Mouse (Mus musculus) kidney, embryonic 14.5 days (tissue): Measurements from ENCODE around the gene Abhd5. TPM values are rescaled to one million over a fixed set of nuclear protein-coding genes. Genes with fewer than 3 reads are reported as not detected.

Source experiments
- ATAC-seq: fragments of 200-750 bp; cut with Nextera tagmentation; 2 replicates; pipeline ENCODE4 v1.8.0; 2017; ENCODE audit warnings: moderate number of reproducible peaks, mild to moderate bottlenecking, moderate TSS enrichment, moderate library complexity; ENCODE audit not compliant: low FRiP score, low TSS enrichment
- H3K27ac ChIP-seq: fragments of 300-500 bp; sonication (generic); 2 replicates; pipeline ENCODE4 v1.5.1; 2014; ENCODE audit warnings: low read depth, mild to moderate bottlenecking, low read length, moderate library complexity, mixed read lengths
- H3K27me3 ChIP-seq: fragments of 300-500 bp; sonication (generic); 2 replicates; pipeline ENCODE4 v1.6.1; 2014; ENCODE audit warnings: mild to moderate bottlenecking, low read length; ENCODE audit not compliant: control insufficient read depth, insufficient read depth
- H3K36me3 ChIP-seq: fragments of 300-500 bp; sonication (generic); 2 replicates; pipeline ENCODE4 v1.6.1; 2014; ENCODE audit warnings: low read length, mixed read lengths; ENCODE audit not compliant: control insufficient read depth, insufficient read depth
- H3K4me1 ChIP-seq: fragments of 300-500 bp; sonication (generic); 2 replicates; pipeline ENCODE4 v1.6.1; 2014; ENCODE audit warnings: low read length, mixed read lengths; ENCODE audit not compliant: control insufficient read depth, insufficient read depth
- H3K4me2 ChIP-seq: fragments of 300-500 bp; sonication (generic); replicated peaks from 2 replicates; pipeline ENCODE4 v1.6.1; 2014; ENCODE audit warnings: low read depth, mild to moderate bottlenecking, low read length
- H3K4me3 ChIP-seq: fragments of 300-500 bp; sonication (generic); 2 replicates; pipeline ENCODE4 v1.5.1; 2014; ENCODE audit warnings: mild to moderate bottlenecking, low read length
- H3K9ac ChIP-seq: fragments of 300-500 bp; sonication (generic); 2 replicates; pipeline ENCODE4 v1.6.1; 2014; ENCODE audit warnings: low read depth, mild to moderate bottlenecking, low read length, moderate library complexity
- H3K9me3 ChIP-seq: fragments of 300-500 bp; sonication (generic); 2 replicates; pipeline ENCODE4 v1.6.1; 2016; ENCODE audit warnings: low read length; ENCODE audit not compliant: control insufficient read depth
- WGBS: fragments of 180-500 bp; shearing (Covaris S2); extraction: QIAGEN DNeasy Blood & Tissue Kit; methylation state at CpG from one replicate; pipeline ENCODE4 v1.1.7; 2014; 5-methylcytosine and 5-hydroxymethylcytosine counted together
- polyA plus RNA-seq: library from polyadenylated mRNA; unstranded; fragments of >200 nt; fragmentation: Nextera tagmentation; extraction: Ambion mirVana; gene quantifications from 2 replicates; pipeline ENCODE4 v1.2.1, GENCODE M21; 2014

Gene Abhd5
- polyA plus RNA-seq, 1 experiment from 2014 or later: 25.0 TPM

- no peaks in the 10 kb centered on the region for H3K36me3 ChIP-seq
- H3K9me3 ChIP-seq: no peaks in the 10 kb centered on the region
- no peak overlapping the region for H3K4me3 ChIP-seq
- no peak overlapping the region for H3K9ac ChIP-seq
- no peak overlapping the region for H3K27ac ChIP-seq
- no peaks in the 10 kb centered on the region for H3K27me3 ChIP-seq
- H3K4me1 ChIP-seq: no peaks in the 10 kb centered on the region
- 63% methylated on average over 4 of the region's 4 CpGs for WGBS
- no peak for ATAC-seq
- no peak overlapping the region for H3K4me2 ChIP-seq
Observed at GRCm38 (mm10) chr9:122314942-122315341, 36.5 kb upstream of the Abhd5 start.

- WGBS: 66% methylated on average over 11 of the region's 11 CpGs
- Histone ChIP-seq H3K27ac (no peak overlapping the region), H3K9ac (no peak overlapping the region), H3K4me1 (no peaks in the 10 kb centered on the region), H3K4me3 (no peak overlapping the region), H3K27me3 (no peaks in the 10 kb centered on the region), H3K4me2 (no peak overlapping the region), H3K36me3 (no peaks in the 10 kb centered on the region), H3K9me3 (no peaks in the 10 kb centered on the region)
- ATAC-seq: no peak
Observed at GRCm38 (mm10) chr9:122315501-122315900, 35.9 kb upstream of the Abhd5 start.

GRCm38 (mm10) chr9:122316562-122316961 lies 34.8 kb upstream of the Abhd5 start:
- Histone ChIP-seq H3K27ac (no peak overlapping the region), H3K36me3 (no peaks in the 10 kb centered on the region), H3K4me2 (no peak overlapping the region), H3K9me3 (no peaks in the 10 kb centered on the region), H3K4me1 (no peaks in the 10 kb centered on the region), H3K9ac (no peak overlapping the region), H3K4me3 (no peak overlapping the region), H3K27me3 (no peaks in the 10 kb centered on the region)
- no peak for ATAC-seq
- 87% methylated on average over 7 of the region's 7 CpGs for WGBS

- Histone ChIP-seq H3K27ac (no peak overlapping the region), H3K4me1 (no peaks in the 10 kb centered on the region), H3K4me3 (no peak overlapping the region), H3K9me3 (no peaks in the 10 kb centered on the region), H3K27me3 (no peaks in the 10 kb centered on the region), H3K9ac (no peak overlapping the region), H3K36me3 (no peaks in the 10 kb centered on the region), H3K4me2 (no peak overlapping the region)
- 90% methylated on average over 4 of the region's 4 CpGs for WGBS
- ATAC-seq: no peak
Observed at GRCm38 (mm10) chr9:122320626-122321025, 30.8 kb upstream of the Abhd5 start.

- no peak overlapping the region for H3K4me3 ChIP-seq
- no peaks in the 10 kb centered on the region for H3K4me1 ChIP-seq
- H3K4me2 ChIP-seq: no peak overlapping the region
- 69% methylated on average over 3 of the region's 3 CpGs for WGBS
- no peaks in the 10 kb centered on the region for H3K36me3 ChIP-seq
- H3K27ac ChIP-seq: no peak overlapping the region
- H3K9me3 ChIP-seq: no peaks in the 10 kb centered on the region
- H3K9ac ChIP-seq: no peak overlapping the region
- ATAC-seq: no peak
- H3K27me3 ChIP-seq: no peaks in the 10 kb centered on the region
Observed at GRCm38 (mm10) chr9:122322356-122322755, 29.1 kb upstream of the Abhd5 start.

GRCm38 (mm10) chr9:122325996-122326395 lies 25.4 kb upstream of the Abhd5 start:
- Histone ChIP-seq H3K9me3 (no peaks in the 10 kb centered on the region), H3K4me3 (no peak overlapping the region), H3K27ac (no peak overlapping the region), H3K9ac (no peak overlapping the region), H3K4me2 (no peak overlapping the region), H3K4me1 (no peaks in the 10 kb centered on the region), H3K27me3 (no peaks in the 10 kb centered on the region), H3K36me3 (no peaks in the 10 kb centered on the region)
- 98% methylated on average over 1 of the region's 1 CpGs for WGBS
- ATAC-seq: no peak

- Histone ChIP-seq H3K27ac (no peak overlapping the region), H3K27me3 (no peaks in the 10 kb centered on the region), H3K4me3 (no peak overlapping the region), H3K36me3 (no peaks in the 10 kb centered on the region), H3K4me1 (no peaks in the 10 kb centered on the region), H3K4me2 (no peak overlapping the region), H3K9me3 (no peaks in the 10 kb centered on the region), H3K9ac (no peak overlapping the region)
- ATAC-seq: no peak
- WGBS: 76% methylated on average over 3 of the region's 3 CpGs
Observed at GRCm38 (mm10) chr9:122328199-122328598, 23.2 kb upstream of the Abhd5 start.

GRCm38 (mm10) chr9:122336677-122337076 lies 14.7 kb upstream of the Abhd5 start:
- Histone ChIP-seq H3K27me3 (no peaks in the 10 kb centered on the region), H3K9ac (no peak overlapping the region)
- ATAC-seq: no peak

GRCm38 (mm10) chr9:122337510-122337931 lies 13.9 kb upstream of the Abhd5 start:
- Histone ChIP-seq H3K27ac (no peak overlapping the region), H3K4me1 (no peaks in the 10 kb centered on the region), H3K9ac (no peak overlapping the region), H3K9me3 (no peaks in the 10 kb centered on the region), H3K27me3 (no peaks in the 10 kb centered on the region), H3K4me2 (no peak overlapping the region), H3K4me3 (no peak overlapping the region), H3K36me3 (no peaks in the 10 kb centered on the region)
- no peak for ATAC-seq
- WGBS: 50% methylated on average over 8 of the region's 8 CpGs

More at GRCm38 (mm10) chr9:122336677-122337076, 14.7 kb upstream of the Abhd5 start:
- Histone ChIP-seq H3K4me3 (no peak overlapping the region), H3K4me1 (no peaks in the 10 kb centered on the region), H3K27ac (no peak overlapping the region), H3K4me2 (no peak overlapping the region), H3K36me3 (no peaks in the 10 kb centered on the region), H3K9me3 (no peaks in the 10 kb centered on the region)
- WGBS: 74% methylated on average over 2 of the region's 2 CpGs
